Mouse (Mus musculus): ENCODE results near the gene Synpo2l. TPM values are rescaled to one million over a fixed set of nuclear protein-coding genes. Genes with fewer than 3 reads are reported as not detected.
A peak's percentile ranks its signal among the peaks of the same experiment; 100 is the strongest.
"Not testable (repeated sequence)": the region's sequence is repeated elsewhere in the genome, so short reads cannot be mapped to it uniquely, and the experiment has no call there.

The Synpo2l gene
- polyA plus RNA-seq (2016; fragmentation: Nextera tagmentation; extraction: Ambion mirVana) = 0.24 and 0.43 TPM in 2 replicates

GRCm38 (mm10) chr14:20668154-20668810 is at the start of gene Synpo2l:
Synpo2l (minus strand) TSS chr14:20668354.
- Histone ChIP-seq H3K27ac (replicated peaks) (no peak within 1 kb of the TSS), H3K9ac (replicated peaks) (no peak within 1 kb of the TSS), H3K4me2 (replicated peaks) (no peak within 1 kb of the TSS), H3K4me3 (no peak within 1 kb of the TSS), H3K4me1 (0 out of 2 replicates have a peak, but pooled peaks cover 4% of the 10 kb centered on the region), H3K9me3 (no peaks in the 10 kb centered on the region), H3K36me3 (no peaks in the 10 kb centered on the region), H3K27me3 (peaks cover 34% of the 10 kb centered on the region)
- no peak for ATAC-seq (ENCODE audit: low FRiP score, low read depth)
- WGBS = 81% methylated on average over 8 of the region's 8 CpGs

GRCm38 (mm10) chr14:20713832-20714231 is 45.7 kb upstream of the Synpo2l start:
- Histone ChIP-seq H3K27me3 (no peaks in the 10 kb centered on the region), H3K4me2 (replicated peaks) (no peak overlapping the region), H3K4me1 (peaks cover 9% of the 10 kb centered on the region), H3K9ac (replicated peaks) (no peak overlapping the region), H3K36me3 (peaks cover 89% of the 10 kb centered on the region), H3K4me3 (no peak overlapping the region), H3K9me3 (no peaks in the 10 kb centered on the region), H3K27ac (replicated peaks) (no peak overlapping the region)
- 78% methylated on average over 11 of the region's 11 CpGs for WGBS
- ATAC-seq (ENCODE audit: low FRiP score, low read depth) = no peak

GRCm38 (mm10) chr14:20708239-20708638 is 40.1 kb upstream of the Synpo2l start:
- 11% methylated on average over 10 of the region's 10 CpGs for WGBS
- Histone ChIP-seq H3K4me1 (peaks cover 21% of the 10 kb centered on the region), H3K9me3 (no peaks in the 10 kb centered on the region), H3K4me2 (replicated peaks) (peak overlapping the region; percentile 85), H3K36me3 (peaks cover 48% of the 10 kb centered on the region), H3K9ac (replicated peaks) (peak overlapping the region; percentile 99), H3K27me3 (no peaks in the 10 kb centered on the region), H3K27ac (replicated peaks) (peak overlapping the region; percentile 80), H3K4me3 (peak overlapping the region; percentile 97)
- no peak for ATAC-seq (ENCODE audit: low FRiP score, low read depth)

GRCm38 (mm10) chr14:20707201-20708190 is 39.3 kb upstream of the Synpo2l start, which contains the start of gene Zswim8:
Zswim8 (plus strand) TSS chr14:20707552.
- peaks cover 21% of the 10 kb centered on the region for H3K4me1 ChIP-seq

GRCm38 (mm10) chr14:20703461-20703860 is 35.3 kb upstream of the Synpo2l start:
- H3K9ac ChIP-seq (replicated peaks) = peak overlapping the region; percentile 71
- H3K9me3 ChIP-seq; H3K27me3 ChIP-seq; ATAC-seq (ENCODE audit: low FRiP score, low read depth): not testable (repeated sequence)
- peak overlapping the region; percentile 63 for H3K4me3 ChIP-seq
- peaks cover 36% of the 10 kb centered on the region for H3K4me1 ChIP-seq
- H3K27ac ChIP-seq (replicated peaks) = peak overlapping the region; percentile 81
- peak overlapping the region; percentile 72 for H3K4me2 ChIP-seq (replicated peaks)
- WGBS = 11% methylated on average over 8 of the region's 8 CpGs
- peaks cover 15% of the 10 kb centered on the region for H3K36me3 ChIP-seq

More at GRCm38 (mm10) chr14:20707201-20708190, 39.3 kb upstream of the Synpo2l start, which contains the start of gene Zswim8:
- Histone ChIP-seq H3K36me3 (peaks cover 41% of the 10 kb centered on the region), H3K4me3 (peak within 1 kb of the TSS; percentile 97), H3K4me2 (replicated peaks) (peak within 1 kb of the TSS; percentile 85), H3K27ac (replicated peaks) (peak within 1 kb of the TSS; percentile 80), H3K9ac (replicated peaks) (peak within 1 kb of the TSS; percentile 99), H3K9me3 (no peaks in the 10 kb centered on the region), H3K27me3 (no peaks in the 10 kb centered on the region)
- under 1% methylated on average over 73 of the region's 80 CpGs for WGBS
- peak; percentile 90 for ATAC-seq (ENCODE audit: low FRiP score, low read depth)

GRCm38 (mm10) chr14:20702741-20703381 is 34.7 kb upstream of the Synpo2l start, which contains the start of gene Chchd1:
Chchd1 (plus strand) TSS chr14:20703006.
- under 1% methylated on average over 61 of the region's 61 CpGs for WGBS
- peak within 1 kb of the TSS; percentile 81 for H3K27ac ChIP-seq (replicated peaks)
- H3K9ac ChIP-seq (replicated peaks) = peak within 1 kb of the TSS; percentile 71
- H3K27me3 ChIP-seq = no peaks in the 10 kb centered on the region
- peak within 1 kb of the TSS; percentile 63 for H3K4me3 ChIP-seq
- H3K36me3 ChIP-seq = peaks cover 15% of the 10 kb centered on the region
- ATAC-seq (ENCODE audit: low FRiP score, low read depth) = peak; percentile 68
- H3K9me3 ChIP-seq = no peaks in the 10 kb centered on the region
- peaks cover 38% of the 10 kb centered on the region for H3K4me1 ChIP-seq
- H3K4me2 ChIP-seq (replicated peaks) = peak within 1 kb of the TSS; percentile 72

GRCm38 (mm10) chr14:20702096-20702740 is 34.1 kb upstream of the Synpo2l start:
- 16% methylated on average over 15 of the region's 15 CpGs for WGBS
- Histone ChIP-seq H3K9me3 (no peaks in the 10 kb centered on the region), H3K4me1 (peaks cover 44% of the 10 kb centered on the region), H3K4me3 (peak overlapping the region; percentile 63), H3K36me3 (peaks cover 15% of the 10 kb centered on the region), H3K27ac (replicated peaks) (peak overlapping the region; percentile 81), H3K9ac (replicated peaks) (peak overlapping the region; percentile 71), H3K27me3 (no peaks in the 10 kb centered on the region), H3K4me2 (replicated peaks) (peak overlapping the region; percentile 72)
- ATAC-seq (ENCODE audit: low FRiP score, low read depth) = peak; percentile 13; the same call in 1 of the 2 replicates

GRCm38 (mm10) chr14:20701554-20701953 is 33.4 kb upstream of the Synpo2l start:
- H3K27me3 ChIP-seq = no peaks in the 10 kb centered on the region
- H3K4me2 ChIP-seq (replicated peaks) = peak overlapping the region; percentile 72
- peaks cover 51% of the 10 kb centered on the region for H3K4me1 ChIP-seq
- 82% methylated on average over 8 of the region's 8 CpGs for WGBS
- no peak for ATAC-seq (ENCODE audit: low FRiP score, low read depth)
- no peaks in the 10 kb centered on the region for H3K9me3 ChIP-seq
- H3K36me3 ChIP-seq = peaks cover 15% of the 10 kb centered on the region
- peak overlapping the region; percentile 63; the same call in 1 of the 2 replicates for H3K4me3 ChIP-seq
- no peak overlapping the region for H3K27ac ChIP-seq (replicated peaks)
- H3K9ac ChIP-seq (replicated peaks) = no peak overlapping the region

GRCm38 (mm10) chr14:20700362-20700761 is 32.2 kb upstream of the Synpo2l start:
- Histone ChIP-seq H3K27me3 (no peaks in the 10 kb centered on the region), H3K9ac (replicated peaks) (no peak overlapping the region), H3K9me3 (no peaks in the 10 kb centered on the region), H3K27ac (replicated peaks) (no peak overlapping the region), H3K4me1 (peaks cover 61% of the 10 kb centered on the region), H3K36me3 (peaks cover 11% of the 10 kb centered on the region), H3K4me3 (no peak overlapping the region), H3K4me2 (replicated peaks) (no peak overlapping the region)
- 89% methylated on average over 3 of the region's 3 CpGs for WGBS
- ATAC-seq (ENCODE audit: low FRiP score, low read depth) = no peak

- peak overlapping the region; percentile 87; the same call in 1 of the 2 replicates for H3K4me2 ChIP-seq (replicated peaks)
- WGBS = 92% methylated on average over 2 of the region's 2 CpGs
- no peak overlapping the region for H3K27ac ChIP-seq (replicated peaks)
- no peaks in the 10 kb centered on the region for H3K9me3 ChIP-seq
- no peak for ATAC-seq (ENCODE audit: low FRiP score, low read depth)
- H3K36me3 ChIP-seq = peaks cover 9% of the 10 kb centered on the region
- 0 out of 2 replicates have a peak overlapping the region, but pooled peaks have one; percentile 5 for H3K4me3 ChIP-seq
- peaks cover 64% of the 10 kb centered on the region for H3K4me1 ChIP-seq
- no peaks in the 10 kb centered on the region for H3K27me3 ChIP-seq
- H3K9ac ChIP-seq (replicated peaks) = peak overlapping the region; percentile 31; the same call in 1 of the 2 replicates
Observed at GRCm38 (mm10) chr14:20698515-20698914, 30.4 kb upstream of the Synpo2l start.

GRCm38 (mm10) chr14:20696986-20697385 is 28.8 kb upstream of the Synpo2l start:
- Histone ChIP-seq H3K4me3 (peak overlapping the region; percentile 90), H3K4me2 (replicated peaks) (peak overlapping the region; percentile 87), H3K9me3 (no peaks in the 10 kb centered on the region), H3K27me3 (no peaks in the 10 kb centered on the region), H3K27ac (replicated peaks) (no peak overlapping the region; the same call in 1 of the 2 replicates), H3K36me3 (peaks cover 25% of the 10 kb centered on the region), H3K9ac (replicated peaks) (peak overlapping the region; percentile 91; the same call in 1 of the 2 replicates), H3K4me1 (peaks cover 60% of the 10 kb centered on the region)
- WGBS = 15% methylated on average over 1 of the region's 1 CpGs
- no peak for ATAC-seq (ENCODE audit: low FRiP score, low read depth)
